Mouse (Mus musculus) ovary, postnatal 36 days (tissue): ENCODE data around the gene R3hdml.

Experiments
- DNase-seq: peaks from one replicate; pipeline ENCODE4 v3.0.0; 2022; ENCODE audit warnings: low spot score, mixed read lengths

The R3hdml gene

DNA sequence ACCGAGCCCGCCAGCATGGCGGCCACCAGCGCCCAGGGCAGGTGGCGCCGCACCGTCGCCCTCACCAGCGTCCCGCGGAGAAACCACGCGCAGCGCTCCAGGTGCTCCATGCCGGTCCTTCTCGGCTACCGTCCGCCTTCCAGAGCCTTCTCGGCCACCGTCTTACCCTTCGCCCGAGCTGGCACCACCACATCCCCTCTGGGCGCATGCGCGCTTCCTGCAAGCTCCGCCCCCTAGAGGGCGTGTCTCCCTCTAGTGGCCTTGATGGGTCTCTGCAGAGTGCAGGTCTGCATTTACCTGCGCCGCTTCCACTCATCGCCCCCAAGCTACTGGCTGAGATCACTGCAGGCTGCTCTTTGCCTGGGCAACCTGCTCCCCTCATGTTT is 19.7 kb upstream of the R3hdml start, which contains the start of gene Fitm2:
TSS of gene Fitm2 (minus strand) at position 164 of the 386 bp plus-strand sequence.
- peak; percentile 94 for DNase-seq

DNA sequence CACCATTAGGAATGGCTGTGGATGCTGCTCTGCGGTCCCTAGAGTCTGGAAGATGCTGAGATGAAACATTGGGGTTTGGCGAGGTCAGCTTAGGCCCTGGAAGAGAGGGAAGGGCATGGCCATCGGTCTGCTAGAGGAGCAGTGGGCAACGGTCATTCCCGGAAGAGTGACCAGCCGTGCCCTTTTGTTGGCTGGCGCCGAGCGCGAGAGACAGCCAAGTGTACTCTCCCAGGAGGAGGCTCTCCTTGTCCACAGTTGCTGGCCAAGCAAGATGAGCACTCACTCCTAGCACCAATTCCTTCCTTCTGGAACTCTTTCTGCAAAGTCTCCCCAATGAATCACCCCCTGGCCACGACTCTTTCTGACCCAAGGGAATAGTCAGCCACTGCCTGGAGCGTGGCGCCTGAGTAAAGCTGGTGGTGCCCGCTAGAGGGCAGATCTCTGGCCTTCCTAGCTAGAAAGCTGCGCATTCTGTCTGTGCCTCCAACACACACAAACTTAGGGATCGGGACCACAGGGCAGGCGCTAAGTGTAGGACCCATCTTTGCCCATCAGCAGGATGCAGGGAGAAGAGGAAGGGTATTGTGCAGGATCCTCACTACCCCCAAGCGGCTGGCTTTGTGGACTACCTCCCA is 11.8 kb upstream of the R3hdml start:
- DNase-seq, result no peak

DNA sequence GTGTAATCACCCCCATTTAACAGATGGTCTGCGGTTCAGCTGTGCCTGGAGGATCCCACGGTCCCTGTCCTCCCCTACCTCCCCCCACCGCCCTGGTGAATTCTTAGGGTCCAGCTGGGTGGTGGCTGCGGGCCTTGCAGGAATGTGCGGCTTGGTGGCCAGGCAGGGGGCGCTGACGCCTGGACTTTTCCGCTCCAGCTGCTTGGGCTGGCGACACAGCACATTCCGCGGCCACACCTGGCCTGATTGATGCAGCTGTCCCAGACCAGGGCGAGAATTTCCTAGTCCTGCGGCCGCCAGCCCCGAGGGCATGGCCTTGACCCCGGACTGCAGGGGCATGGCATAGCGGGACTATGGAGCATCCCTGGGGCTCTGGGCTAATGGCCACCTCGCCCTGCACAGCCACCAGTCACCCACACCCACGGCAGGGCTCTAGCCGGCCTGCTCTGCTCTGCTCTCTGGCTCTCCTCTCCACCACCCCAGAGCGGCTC is 10.5 kb upstream of the R3hdml start:
- no peak for DNase-seq

DNA sequence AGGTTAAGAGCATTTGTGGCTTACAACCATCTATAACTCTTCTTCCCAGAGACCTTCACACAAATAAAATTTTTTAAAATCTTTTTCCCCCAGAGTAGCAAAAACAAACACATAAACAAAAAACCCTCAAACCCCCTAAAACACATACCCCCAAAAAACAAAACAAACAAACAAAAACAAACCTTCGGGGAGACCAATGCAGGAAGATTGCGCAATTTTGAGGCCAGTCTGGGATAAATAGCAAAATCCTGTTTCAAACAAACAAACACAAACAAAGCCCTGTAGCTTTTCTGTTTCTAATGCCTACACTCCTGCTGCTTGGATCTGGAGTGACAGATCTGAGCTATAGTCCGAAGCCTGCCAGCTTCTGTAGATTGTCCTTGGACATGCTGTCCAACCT is 4.8 kb upstream of the R3hdml start:
- no peak for DNase-seq

DNA sequence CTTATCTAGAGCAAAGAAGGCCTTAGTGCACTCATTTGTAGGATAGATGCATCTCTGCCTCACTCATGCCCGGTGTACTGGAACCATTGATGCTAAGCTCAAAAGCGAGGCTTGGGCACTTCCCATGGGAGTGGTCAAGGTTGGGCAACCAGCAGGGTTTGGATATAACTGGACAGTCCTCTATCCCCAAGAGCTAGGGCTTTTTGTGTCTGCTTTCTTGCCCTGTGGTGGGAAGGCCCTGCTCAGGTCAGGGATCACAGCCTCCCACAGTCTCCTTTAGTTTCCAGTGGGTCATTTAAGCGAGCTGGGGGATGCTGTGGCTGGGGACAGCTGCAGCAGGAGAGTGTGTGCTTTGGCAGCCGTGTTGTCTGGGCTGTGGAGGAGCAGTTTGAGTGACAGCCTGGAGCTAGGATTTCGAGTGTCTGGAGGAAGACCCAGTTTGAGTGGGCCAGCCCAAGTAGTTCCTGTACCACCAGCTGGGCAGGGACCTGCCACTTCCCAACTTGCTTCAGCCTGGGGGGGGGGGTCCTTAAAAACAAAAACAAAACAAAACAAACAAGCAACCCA is 2.3 kb upstream of the R3hdml start:
- DNase-seq, result no peak

DNA sequence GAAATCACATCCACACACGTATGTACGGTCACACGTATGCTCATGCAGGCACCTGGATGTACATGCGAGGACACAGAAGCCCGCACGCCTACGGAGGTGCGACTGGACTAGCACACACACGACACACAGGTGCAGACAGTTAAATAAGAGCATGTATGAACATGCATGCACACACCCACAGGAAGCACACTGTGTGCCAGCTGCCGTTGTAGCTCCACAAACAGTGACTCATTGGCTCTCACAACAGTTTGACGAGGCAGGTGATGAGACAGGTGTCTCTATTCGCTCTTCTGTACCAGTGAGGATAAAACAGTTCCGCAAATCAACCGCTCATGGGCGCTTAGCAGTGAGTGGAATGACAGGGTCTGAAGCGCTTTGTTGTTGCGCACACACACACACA is 1.5 kb upstream of the R3hdml start:
- no peak for DNase-seq

DNA sequence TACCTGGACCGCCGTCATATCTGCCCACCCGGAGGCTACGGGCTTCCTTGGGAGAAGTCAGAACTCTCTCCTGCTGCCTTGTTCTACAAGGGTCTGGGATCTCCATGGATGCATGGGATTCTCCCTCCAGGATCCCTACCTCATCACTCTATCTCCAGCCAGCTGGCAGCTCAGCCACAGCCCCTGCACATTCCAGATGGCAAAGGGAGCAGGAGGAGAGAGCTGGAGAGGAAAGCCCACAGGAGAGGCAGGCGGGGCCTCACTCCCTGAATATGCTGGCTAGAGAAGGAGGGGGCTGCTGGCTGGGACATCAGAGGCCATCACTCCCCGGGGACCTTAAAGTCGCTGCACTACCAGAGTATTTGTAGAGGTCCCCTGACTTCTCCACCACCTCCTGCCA is 767 bp upstream of the R3hdml start:
- no peak for DNase-seq

DNA sequence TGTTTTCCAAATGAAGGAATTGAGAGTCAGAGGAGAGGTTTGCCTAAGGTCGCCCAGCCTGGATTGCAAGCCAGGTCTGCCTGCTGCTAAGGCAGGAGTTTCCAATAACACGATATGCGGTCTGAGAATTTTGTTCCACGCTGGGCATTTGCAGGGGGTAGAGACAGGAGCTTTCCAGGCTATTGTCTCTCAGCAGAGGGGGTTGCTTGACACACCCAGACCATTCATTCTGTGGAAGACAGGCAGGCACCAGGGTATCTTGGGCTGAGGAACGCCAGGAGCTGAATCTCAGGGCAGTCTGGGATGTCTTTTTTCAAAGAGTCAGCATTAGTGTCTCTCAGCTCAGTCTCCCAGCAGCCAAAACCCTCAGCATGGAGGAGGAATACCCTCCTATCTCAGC is 913 bp downstream of the R3hdml start:
- no peak for DNase-seq

DNA sequence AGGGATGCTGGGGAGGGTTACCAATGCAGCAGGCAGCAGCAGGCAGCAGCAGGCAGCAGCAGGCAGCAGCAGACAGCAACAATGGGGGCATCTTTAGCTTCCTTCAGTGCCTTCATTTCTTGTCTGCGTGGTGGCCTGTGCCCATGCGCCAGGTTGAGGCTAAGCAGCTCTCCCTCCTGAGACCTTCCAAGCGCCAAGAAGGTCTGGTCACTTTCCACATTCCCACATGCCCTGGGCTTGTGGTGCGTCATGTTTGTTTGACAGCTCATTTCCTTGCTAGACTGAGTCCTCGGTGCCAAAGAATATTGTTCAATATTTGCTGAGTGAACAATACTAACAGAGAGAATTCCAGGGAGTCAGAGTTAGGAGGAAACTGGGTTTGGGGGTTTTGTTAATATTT is 1.9 kb downstream of the R3hdml start:
- no peak for DNase-seq

DNA sequence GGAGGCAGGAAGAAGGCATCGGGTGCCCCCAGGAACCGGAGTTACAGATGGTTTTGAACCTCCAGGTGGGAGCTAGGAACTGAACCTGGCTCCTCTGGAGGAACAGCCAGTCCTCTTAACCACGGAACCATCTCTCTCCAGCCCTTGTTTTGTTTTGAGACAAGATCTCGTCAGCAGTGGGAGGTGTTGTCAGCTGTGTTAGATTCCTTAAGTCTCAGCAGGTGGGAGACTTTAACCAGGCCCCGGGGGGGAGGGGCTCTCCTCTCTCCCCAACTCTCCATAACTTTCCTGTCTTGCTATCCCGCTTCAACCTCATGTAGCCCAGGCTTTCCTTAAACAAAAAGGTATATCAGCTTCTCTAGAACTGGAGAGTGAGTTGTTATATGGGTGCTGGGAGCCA is 2.3 kb downstream of the R3hdml start:
- no peak for DNase-seq

DNA sequence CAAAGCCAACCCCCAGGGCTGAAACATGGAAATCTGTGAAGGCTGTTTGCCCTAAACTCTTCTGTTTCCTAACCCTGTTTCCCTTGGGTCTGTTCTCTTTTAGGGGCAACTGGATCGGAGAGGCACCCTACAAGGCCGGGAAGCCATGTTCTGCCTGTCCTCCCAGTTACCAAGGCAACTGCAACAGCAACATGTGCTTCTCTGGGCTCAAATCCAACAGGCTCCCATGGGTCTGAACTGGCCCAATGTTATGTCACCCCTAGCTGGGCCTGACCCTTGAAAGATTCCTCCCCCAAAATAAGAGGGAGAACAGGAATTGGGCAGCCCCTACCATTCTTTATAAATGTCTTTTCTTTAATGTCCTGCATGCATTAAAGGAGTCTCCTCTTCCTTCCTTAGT is 10.1 kb downstream of the R3hdml start:
- no peak for DNase-seq

DNA sequence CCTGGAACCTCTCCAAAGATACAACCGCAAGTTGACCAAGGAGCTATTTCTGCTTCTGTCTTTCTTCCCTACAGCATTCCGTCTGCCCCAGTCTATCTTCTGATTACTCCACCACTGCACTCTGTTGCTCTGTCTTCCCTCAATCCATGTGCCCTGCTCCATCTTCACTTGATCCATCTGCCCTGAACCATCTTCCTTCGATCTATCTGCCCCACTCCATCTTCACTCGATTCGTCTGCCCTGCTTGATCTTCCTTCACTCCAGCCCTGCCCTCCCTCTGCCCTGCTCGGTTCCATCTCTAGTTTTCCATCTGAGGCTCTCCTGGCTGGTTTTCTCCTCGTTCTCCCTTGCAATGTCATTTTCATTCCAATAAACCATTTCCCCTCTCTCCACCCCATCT is 11.1 kb downstream of the R3hdml start:
- no peak for DNase-seq

DNA sequence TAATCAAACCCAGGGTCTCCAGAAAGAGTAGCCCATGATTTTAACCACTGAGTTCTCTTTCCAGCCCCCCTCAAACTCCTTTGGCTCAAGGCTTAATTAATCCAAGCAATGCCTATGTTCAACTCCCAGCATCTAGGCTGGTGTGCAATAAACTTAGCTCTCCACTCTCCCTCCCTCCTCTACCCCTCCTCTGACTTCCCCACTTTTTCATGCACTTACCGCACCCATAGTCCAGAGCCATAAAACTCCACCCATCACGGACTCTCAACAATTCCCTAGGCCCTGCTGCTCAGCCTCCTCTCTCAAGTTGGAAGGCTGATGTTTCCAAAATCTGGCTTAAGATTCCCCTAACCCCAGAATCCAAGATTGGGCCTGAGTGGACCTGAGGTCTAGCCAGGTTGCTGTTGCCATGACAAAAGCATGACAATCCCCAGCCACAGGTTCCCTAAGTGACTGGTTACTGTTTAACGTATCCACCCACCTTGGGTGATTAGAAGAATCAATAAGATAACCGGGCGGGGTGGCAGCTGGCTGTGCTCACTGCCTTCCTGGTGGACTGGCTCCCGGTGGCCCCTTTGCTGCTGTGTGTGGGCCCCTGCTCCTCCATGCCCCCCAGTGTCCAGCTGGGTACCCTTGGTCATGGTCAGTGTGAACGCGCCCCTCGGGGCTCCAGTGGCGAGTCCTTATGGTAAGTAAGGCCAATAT is 14.3 kb downstream of the R3hdml start, which contains the start of gene Hnf4a:
TSS of gene Hnf4a (plus strand) at position 509 of the 705 bp plus-strand sequence.
- no peak for DNase-seq

DNA sequence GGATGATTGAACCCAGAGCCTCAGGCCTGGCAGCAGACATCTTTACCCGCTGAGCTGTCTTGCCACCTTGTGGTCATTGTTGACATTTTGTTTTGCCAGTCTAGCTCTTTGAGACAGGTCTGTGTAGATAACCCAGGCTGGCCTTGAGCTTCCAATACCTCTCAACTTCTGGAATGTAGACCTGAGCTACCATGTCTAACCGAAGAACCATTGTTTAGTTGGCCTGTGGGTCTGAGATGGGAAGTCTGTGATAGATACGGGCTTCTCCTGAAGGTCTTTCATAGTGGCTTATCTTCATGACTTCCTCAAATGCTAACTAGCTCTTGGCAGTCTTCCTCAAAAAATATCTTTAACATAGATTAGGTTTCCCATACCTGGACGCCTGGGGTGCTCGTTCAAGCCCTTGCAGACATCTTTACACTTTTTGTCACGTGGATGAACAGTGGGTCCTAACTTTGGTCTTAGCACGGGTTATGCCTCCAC is 33.7 kb downstream of the R3hdml start:
- DNase-seq, result no peak

DNA sequence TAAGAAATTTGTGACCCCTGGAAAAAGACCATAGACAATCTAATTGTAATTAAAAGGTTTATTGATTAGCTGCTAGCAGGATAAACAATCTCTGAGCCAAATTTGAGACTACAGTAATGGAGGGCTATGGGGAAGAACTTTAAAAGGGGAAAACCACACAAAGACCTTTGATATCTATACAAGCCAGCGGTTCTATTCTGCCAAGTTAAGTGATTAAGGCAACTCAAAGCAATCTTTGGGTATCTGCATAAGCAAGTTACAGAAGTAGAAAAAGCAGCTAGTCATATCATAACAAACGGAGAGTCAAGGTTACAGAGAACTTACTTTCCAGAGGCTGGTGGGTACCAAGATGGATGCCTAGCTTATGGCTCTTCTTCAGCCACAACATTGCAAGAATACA is 35.4 kb downstream of the R3hdml start:
- DNase-seq, result no peak

DNA sequence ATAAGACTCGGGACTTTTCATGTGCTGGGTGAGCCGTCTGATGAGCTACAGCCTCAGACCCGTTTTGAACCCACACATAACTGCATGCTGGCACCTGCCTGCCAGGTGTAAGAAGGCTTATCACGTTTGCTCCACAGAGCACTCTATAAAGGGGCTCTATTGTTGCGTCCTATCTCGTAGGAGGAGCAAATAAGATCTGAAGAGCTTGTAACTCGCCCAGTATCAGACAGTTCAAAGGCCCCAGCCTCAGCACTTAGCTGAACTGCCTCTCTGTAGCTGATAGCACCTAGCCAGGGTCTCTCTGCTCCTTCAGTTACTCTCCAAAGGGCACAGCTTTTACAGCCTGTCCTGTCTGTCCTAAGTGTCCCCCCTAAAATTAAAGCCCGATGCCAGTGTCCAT is 38.3 kb downstream of the R3hdml start:
- no peak for DNase-seq

DNA sequence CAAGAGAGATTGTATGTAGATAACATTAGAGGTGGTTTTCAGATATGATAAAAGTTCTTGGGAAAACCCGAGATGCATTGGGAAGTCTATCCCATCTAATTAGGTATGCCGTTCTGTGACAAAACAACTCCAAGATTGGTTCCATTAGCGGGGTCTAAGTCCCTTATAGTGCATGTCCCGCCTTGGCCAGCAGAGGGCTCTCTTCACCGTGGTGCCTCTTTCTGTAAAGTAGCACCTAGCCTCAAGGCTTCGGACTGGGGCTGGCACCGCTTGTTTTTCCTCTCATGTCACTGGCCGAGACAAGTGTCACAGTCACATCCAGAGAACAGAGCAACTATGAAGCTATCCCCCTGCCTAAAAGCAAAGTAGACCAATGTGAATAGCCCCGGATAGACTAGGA is 39.8 kb downstream of the R3hdml start:
- DNase-seq, result peak; percentile 82

DNA sequence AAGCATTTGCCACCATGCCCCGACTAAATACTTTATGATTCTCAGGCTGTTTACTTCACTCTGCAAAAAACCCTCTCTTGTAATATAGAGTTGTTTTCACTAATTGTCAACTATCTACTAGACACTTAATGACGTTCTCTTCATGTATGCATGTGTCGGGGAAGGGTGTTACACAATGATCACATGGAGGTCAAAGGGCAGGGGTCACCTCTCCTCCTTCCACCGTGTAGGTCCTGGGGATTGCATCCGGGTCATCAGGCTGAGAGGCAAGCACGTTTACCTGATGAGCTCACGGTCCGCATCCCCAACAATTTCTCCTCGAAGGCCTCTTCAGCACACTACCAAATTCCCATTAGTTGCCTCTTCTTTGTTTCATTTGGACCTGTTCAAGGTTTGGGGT is 41.1 kb downstream of the R3hdml start:
- DNase-seq, result no peak

DNA sequence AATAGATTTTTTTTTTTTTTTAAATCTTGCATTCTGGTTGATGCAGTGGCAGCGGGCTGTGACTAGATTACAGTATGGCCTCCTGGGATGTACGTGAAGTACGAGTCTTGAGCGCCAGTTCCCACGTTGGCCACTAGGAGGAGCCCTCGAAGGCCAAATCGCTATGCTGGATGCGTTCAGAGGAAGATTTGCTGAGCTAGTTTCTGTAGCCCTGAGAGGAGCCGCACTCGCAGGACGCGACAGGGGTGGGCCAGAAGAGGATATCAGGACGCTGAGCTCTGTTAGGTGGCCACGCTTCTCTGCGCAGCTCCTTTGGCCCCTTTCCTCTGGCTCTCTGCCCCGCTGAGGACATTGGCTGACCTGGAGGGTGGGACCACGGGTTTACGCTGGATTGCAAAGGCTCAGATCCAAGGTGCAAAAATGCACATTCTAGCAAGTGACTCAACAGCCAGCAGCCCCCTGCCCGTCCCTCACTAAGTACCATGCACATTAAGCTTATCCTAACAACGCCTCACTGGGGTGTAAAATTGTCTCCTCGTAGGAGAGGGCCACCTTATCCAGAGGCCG is 42.9 kb downstream of the R3hdml start:
- DNase-seq, result peak; percentile 84

DNA sequence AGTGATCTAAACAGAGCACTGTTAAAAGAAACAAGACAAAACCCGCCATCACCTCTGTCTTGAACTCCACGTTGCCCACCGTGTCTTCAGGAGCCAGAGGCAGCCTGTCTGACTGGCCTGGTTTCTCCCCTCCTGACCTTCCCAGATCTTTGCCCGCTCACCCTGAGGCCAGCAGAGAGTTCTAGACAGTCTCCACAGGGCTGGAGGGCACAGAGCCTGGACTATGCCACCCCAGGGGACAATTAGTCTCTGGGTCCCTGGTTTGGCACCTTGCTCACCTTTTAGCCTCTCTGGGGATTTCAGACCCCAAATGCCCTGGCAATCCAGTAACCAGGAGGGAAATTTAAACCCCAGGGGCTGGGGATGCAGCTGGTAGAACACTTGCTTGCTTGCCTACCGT is 45.3 kb downstream of the R3hdml start:
- no peak for DNase-seq

DNA sequence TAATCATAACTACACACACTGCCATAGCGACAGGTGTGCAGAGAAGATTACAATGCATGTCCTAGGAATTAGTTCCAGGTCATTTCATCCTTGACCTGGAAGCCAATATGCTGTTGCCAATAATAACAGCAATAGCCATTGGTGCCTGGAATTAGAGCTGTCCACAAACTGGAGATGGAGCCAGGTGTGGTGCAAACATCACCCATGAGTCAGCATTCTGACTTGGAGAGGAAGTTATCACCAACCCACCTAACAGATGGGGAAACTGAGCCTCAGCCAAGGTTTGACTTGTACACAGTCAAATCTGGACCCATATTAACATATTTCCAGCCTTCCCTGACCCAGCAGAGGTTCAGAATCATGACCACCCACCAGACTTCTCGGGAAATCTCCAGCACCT is 46.3 kb downstream of the R3hdml start:
- DNase-seq, result no peak

DNA sequence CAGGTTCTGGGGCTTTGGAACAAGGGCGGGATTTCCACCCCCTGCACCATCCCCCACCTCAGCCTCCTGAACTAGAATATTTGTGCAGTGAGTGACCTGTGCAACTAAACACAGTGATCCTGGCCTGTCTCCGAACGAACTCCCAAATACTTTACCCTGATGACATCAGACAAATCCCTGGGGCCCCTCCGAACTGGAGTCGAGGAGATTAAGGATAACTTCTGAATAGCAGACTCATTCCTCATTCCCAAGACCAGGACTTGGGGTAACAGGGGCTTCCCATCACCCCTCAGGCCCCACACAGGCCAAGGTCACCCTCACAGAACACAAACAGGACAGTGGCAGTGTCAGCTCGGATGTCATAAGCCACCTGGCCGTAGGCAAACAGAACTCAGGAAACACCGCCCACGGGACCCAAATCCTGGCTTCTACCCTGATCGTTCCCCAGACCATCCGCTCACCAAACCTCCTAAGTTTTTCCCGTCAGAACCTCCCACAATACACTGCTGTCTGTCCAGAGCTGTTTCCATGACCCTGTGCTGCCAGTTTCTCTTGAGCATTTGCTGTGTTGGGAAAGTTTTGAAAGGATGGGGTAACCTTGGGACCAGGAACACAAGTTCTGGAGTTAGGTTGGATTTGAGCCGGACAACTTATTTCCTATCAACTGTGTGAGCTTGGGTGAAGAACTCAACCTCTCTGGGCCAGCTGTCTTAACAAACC is 47.4 kb downstream of the R3hdml start:
- DNase-seq, result no peak
